Mouse (Mus musculus): Measurements from ENCODE around the gene Crispld2. TPM values are rescaled to one million over a fixed set of nuclear protein-coding genes. Genes with fewer than 3 reads are reported as not detected.

Gene Crispld2
- 8.4 and 10.8 TPM in 2 replicates for polyA plus RNA-seq (2012; rRNA removed)

GRCm38 (mm10) chr8:119992249-119992648 lies at the start of gene Crispld2:
Gene Crispld2, plus strand, starts transcription at chr8:119992438.
- DNase-seq (ENCODE audit: low read depth, low spot score), result no peak
- 1% methylated on average over 25 of the region's 25 CpGs for WGBS

DNA sequence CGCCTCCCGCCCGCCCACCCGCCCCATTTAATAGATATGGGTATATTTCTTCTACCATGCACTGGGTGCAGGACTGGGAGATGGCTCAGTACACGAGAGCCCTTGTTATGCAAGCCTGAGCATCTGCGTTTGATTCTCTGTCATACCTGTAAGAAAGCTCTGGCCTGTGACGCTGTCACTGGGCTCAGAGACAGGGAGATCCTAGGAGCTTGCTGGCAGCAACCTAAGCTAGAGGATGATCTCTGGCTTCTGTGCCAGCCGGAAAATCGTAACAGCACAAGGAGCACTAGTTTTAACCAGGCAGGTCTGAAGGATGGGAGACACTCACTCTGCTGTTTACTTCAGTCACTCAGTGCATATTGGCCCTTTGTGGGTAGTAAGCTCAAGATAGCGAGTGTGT lies 48.6 kb upstream of the Crispld2 start:
- 67% methylated on average over 10 of the region's 10 CpGs for WGBS

DNA sequence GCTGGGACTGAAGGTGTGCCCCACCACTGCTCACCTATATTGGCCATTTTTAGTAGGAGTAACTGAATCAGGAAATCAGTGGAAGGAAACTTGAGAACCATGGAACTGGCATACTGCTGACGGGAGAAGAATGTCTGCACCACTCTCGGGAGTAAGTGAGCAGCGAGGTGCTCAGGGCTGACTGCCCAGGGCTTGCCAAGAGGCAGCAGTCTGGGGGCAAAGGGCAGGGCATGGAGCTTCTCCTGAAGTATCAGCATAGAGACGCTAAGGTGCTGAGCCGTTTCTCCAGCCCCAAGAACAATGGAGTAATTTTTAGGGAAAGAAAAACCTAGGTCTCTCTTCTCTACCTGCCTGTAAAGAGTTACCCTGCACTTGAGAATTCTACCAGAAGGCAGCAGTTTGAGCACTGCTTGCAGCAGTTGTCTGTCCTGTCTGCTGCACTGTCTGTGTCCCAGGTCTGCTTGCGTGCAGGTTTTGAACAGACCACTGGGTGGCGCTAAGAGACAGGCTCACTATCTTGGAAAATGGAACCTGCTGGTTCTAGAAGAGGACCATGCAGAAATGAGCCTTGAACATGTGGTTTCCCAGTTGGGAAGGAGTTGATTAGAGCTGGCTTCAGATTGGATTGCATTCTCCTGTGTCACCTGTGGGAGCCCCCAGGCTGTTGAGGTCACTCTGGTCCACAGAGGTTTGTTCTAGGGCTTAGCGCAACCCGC lies 48.0 kb upstream of the Crispld2 start:
- DNase-seq (ENCODE audit: low read depth, low spot score), result peak; percentile 48
- WGBS, result 44% methylated on average over 9 of the region's 9 CpGs

More for the DNA sequence above, 48.6 kb upstream of the Crispld2 start:
- no peak for DNase-seq (ENCODE audit: low read depth, low spot score)

GRCm38 (mm10) chr8:119946326-119946865 lies 45.8 kb upstream of the Crispld2 start:
- no peak for DNase-seq (ENCODE audit: low read depth, low spot score)
- WGBS, result 75% methylated on average over 8 of the region's 8 CpGs

DNA sequence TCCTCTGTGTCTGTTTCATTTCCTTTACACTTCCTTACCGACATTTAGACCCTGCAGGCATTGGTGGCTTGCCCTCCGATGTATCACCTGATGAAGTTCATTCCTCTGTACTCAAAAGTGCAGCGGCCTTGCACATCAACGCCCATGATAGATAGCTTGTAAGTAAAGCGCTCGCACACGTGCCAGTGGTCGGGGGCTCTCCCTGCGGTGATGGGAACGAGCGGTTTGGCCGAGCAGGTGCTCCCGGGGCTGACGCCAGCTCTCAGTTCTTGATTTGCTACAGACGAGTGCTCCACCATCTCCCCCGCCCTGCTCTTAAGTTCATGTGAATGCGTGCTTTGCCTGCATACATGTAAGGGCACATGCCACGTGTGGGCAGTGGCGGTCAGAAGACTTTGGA lies 44.6 kb upstream of the Crispld2 start:
- WGBS, result 82% methylated on average over 19 of the region's 19 CpGs
- DNase-seq (ENCODE audit: low read depth, low spot score), result no peak

DNA sequence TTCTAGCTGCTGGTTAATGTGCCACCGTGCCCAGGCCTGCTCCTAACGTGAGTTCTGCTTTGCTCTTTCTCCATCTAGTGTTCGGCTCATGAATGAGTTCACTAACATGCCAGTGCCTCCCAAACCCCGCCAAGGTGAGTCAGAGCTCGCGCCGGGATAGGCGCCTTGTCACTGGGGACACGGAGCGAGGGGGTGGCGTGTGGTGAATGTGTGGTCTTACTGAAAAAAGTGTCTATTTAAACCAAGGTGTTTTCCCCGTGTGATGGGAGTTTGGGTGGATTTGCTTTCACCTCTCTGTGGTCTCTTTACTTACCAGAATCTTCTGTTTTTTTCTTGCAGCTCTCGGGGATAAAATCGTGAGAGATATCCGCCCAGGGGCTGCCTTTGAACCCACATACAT lies 43.9 kb upstream of the Crispld2 start:
- no peak for DNase-seq (ENCODE audit: low read depth, low spot score)
- 86% methylated on average over 15 of the region's 15 CpGs for WGBS

DNA sequence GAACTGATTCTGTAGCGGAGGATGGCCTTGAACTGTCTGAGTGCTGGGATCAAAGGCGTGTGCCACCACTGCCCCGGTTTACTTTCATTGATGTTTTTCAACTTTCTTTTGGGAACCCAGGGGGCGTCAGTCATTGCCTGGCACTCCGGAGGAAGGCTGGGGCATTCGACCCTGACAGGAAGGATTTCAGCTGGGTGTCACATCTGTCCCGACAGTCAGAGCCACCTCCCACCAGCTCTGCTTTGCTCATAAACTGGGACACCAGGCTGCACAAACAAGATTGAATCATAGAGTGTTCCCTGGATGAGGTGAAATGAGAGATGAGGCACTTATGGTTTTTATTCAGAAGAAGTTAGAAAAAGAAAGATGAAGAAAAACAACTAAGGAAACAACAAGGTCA lies 40.0 kb upstream of the Crispld2 start:
- 78% methylated on average over 7 of the region's 7 CpGs for WGBS
- no peak for DNase-seq (ENCODE audit: low read depth, low spot score)

DNA sequence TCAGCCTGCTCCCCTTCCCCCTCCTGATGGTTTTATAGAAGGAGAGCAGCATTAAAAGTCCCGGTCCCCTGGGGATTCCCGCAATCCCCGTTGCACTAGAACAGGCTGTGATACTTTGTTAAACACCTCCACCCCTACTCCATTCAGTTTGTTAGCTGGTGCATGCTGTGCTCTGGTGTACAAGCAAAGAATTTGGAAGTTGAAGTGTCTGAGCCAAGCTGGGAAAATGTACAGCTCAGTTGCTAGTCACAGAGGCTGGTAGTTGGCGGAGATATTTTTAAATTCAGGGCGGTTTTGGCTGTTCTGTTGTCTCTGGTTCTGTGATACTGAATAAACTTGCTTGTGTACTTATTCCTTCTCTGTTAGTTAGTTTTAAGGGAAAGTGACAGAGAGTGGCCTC lies 39.5 kb upstream of the Crispld2 start:
- 67% methylated on average over 5 of the region's 5 CpGs for WGBS
- DNase-seq (ENCODE audit: low read depth, low spot score), result no peak

DNA sequence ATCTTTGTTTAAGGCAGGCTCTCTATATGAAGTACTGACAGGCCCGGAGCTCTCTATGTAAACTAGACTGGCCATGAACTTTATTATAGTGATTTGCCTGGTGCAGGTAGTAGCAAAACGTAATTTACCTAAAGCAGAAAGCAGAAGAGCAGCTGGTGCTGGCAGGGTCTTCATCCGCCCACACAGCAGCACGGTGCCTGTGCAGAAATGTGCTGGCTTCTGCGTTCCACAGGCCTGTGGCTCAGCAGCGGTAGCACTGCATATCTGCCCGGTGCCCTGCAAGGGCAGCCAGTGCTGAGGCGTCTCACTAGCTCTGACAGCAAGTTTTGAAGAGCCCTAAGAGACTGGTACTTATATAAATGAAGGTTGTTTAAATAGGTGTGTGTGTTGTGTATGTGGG lies 36.9 kb upstream of the Crispld2 start:
- DNase-seq (ENCODE audit: low read depth, low spot score), result no peak
- WGBS, result 89% methylated on average over 8 of the region's 8 CpGs

GRCm38 (mm10) chr8:119958076-119958475 lies 34.2 kb upstream of the Crispld2 start:
- no peak for DNase-seq (ENCODE audit: low read depth, low spot score)
- WGBS, result 90% methylated on average over 10 of the region's 10 CpGs

GRCm38 (mm10) chr8:119960531-119961104 lies 31.6 kb upstream of the Crispld2 start:
- WGBS, result 52% methylated on average over 5 of the region's 5 CpGs
- no peak for DNase-seq (ENCODE audit: low read depth, low spot score)

GRCm38 (mm10) chr8:119964859-119965258 lies 27.4 kb upstream of the Crispld2 start:
- DNase-seq (ENCODE audit: low read depth, low spot score), result no peak
- WGBS, result 73% methylated on average over 4 of the region's 4 CpGs

- 92% methylated on average over 9 of the region's 9 CpGs for WGBS
- no peak for DNase-seq (ENCODE audit: low read depth, low spot score)
Measured at GRCm38 (mm10) chr8:119967435-119967834, 24.8 kb upstream of the Crispld2 start.

- DNase-seq (ENCODE audit: low read depth, low spot score), result no peak
- 80% methylated on average over 9 of the region's 9 CpGs for WGBS
Measured at GRCm38 (mm10) chr8:119970169-119970568, 22.1 kb upstream of the Crispld2 start.

- WGBS, result 67% methylated on average over 12 of the region's 12 CpGs
- no peak for DNase-seq (ENCODE audit: low read depth, low spot score)
Measured at GRCm38 (mm10) chr8:119972558-119972957, 19.7 kb upstream of the Crispld2 start.

GRCm38 (mm10) chr8:119978770-119979381 lies 13.4 kb upstream of the Crispld2 start:
- DNase-seq (ENCODE audit: low read depth, low spot score), result no peak
- WGBS, result 69% methylated on average over 11 of the region's 11 CpGs

DNA sequence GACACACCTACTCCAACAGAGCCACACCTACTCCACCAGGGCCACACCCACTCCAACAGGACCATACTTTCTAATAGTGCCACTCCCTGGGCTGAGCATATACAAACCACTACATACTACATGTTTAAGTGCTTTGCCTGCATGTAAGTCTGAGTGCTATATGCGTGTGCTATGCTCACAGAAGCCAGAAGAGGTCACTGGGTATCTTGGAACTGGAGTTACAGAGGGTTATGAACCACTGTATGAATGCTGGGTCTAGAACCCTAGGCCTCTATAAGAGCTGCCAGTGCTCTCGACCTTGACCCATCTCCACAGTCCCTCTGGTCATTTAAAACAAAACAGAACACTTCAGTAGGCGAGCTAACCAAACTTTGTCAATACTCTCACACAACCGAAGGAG lies 11.0 kb upstream of the Crispld2 start:
- 64% methylated on average over 4 of the region's 4 CpGs for WGBS

DNA sequence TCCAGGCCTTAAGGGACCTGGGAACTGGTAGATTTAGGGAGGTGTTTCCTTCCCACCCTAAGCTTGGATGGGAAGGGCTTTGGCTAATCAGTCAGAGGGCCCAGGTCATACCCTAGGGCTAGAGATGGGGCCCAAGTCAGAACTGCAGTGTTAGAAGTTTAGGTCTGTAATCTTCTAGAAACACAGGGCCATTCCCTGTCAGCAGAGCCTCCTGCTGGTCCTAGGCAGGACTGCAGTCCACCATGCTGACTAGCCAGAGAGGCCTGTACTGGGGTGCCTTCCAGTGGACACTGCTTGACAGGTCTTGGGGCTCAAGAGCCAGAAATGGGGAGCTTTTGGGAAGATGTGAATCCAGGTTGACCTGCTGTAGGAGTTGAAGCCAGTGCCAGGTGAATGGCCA lies 8.2 kb upstream of the Crispld2 start:
- no peak for DNase-seq (ENCODE audit: low read depth, low spot score)

More for the DNA sequence above, 11.0 kb upstream of the Crispld2 start:
- DNase-seq (ENCODE audit: low read depth, low spot score), result no peak

GRCm38 (mm10) chr8:119986174-119986573 lies 6.1 kb upstream of the Crispld2 start:
- no peak for DNase-seq (ENCODE audit: low read depth, low spot score)
- 60% methylated on average over 5 of the region's 5 CpGs for WGBS

GRCm38 (mm10) chr8:119988087-119988486 lies 4.2 kb upstream of the Crispld2 start:
- WGBS, result 57% methylated on average over 15 of the region's 15 CpGs

DNA sequence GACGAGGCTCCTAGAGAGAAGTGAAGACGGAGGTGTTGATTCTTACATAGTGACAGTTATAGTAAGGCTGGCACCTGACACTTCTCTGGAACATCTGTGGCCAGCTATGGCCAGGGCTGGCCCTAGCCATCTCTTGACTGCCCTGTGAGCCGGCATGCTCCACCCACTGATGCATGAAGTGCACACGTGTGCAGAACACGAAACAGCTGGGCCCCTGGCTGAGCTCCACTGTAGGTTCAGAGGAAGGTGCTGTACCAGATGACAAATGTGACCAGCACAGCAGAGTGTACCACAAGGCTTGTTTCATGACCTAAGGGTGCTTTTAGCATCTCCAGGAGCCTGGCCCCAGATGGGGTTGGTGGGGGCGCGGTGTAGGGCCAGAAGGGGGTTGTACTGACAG lies 1.9 kb downstream of the Crispld2 start:
- no peak for DNase-seq (ENCODE audit: low read depth, low spot score)
- WGBS, result 57% methylated on average over 7 of the region's 7 CpGs

More at GRCm38 (mm10) chr8:119988087-119988486, 4.2 kb upstream of the Crispld2 start:
- DNase-seq (ENCODE audit: low read depth, low spot score), result no peak
